ENCODE assay signal across 14 mouse cellular contexts in genomic region chr7:143956575-143957295, GRCm38 (mm10). TPM values are rescaled to one million over a fixed set of nuclear protein-coding genes. Genes with fewer than 3 reads are reported as not detected.
A peak's percentile ranks its signal among the peaks of the same experiment; 100 is the strongest.
DNase-seq lines count a peak whose midpoint lies in the region; ATAC-seq and TF ChIP-seq lines count a peak whose summit lies in the region.
"Had no signal": no experiment of that assay in that cellular context is flagged by ENCODE, and none has a peak within 500 bp of the region (broad histone marks: within the 10 kb centered on the region; RNA-seq: fewer than 3 reads in every experiment).

No protein-coding gene starts in this region.

- ATAC-seq in lung, embryonic 14.5 days (ENCODE audit: insufficient read depth), result 0 out of 2 replicates have a peak, but pooled peaks have one; percentile 47
- ATAC-seq: forebrain, embryonic 16.5 days had no signal

- 78% methylated on average over 6 of the region's 6 CpGs for WGBS in lung, adult 2 months
- 56% methylated on average over 6 of the region's 6 CpGs for WGBS in lung, embryonic 14.5 days
- 82% methylated on average over 6 of the region's 6 CpGs for WGBS in forebrain, embryonic 10.5 days

- no peaks in the 10 kb centered on the region for H3K27me3 ChIP-seq in lung, embryonic 14.5 days (ENCODE audit: insufficient read depth, low read length)
- no peaks in the 10 kb centered on the region for H3K27me3 ChIP-seq in forebrain, embryonic 10.5 days (ENCODE audit: poor library complexity, severe bottlenecking)
- H3K27me3 ChIP-seq: embryonic facial prominence, embryonic 12.5 days; liver, embryonic 13.5 days had no signal

- H3K9me3 ChIP-seq in lung, embryonic 14.5 days (ENCODE audit: low read depth, low read length), result no peaks in the 10 kb centered on the region
- H3K9me3 ChIP-seq in forebrain, embryonic 10.5 days, result peaks cover 5% of the 10 kb centered on the region; the same call in 1 of the 2 replicates
- H3K9me3 ChIP-seq: embryonic facial prominence, embryonic 12.5 days; liver, embryonic 13.5 days; midbrain, embryonic 12.5 days had no signal

- TF ChIP-seq CTCF in lung, adult 2 months (IDR thresholded peaks at IDR 0.05; ENCODE audit: insufficient read depth, low read length), result no peak
- no peak for TF ChIP-seq CTCF in lung, embryonic 14.5 days (IDR thresholded peaks at IDR 0.05; ENCODE audit: low read depth)

- no peaks in the 10 kb centered on the region for H3K36me3 ChIP-seq in lung, embryonic 14.5 days (ENCODE audit: insufficient read depth)
- no peaks in the 10 kb centered on the region for H3K36me3 ChIP-seq in forebrain, embryonic 10.5 days (replicated peaks)
- H3K36me3 ChIP-seq: embryonic facial prominence, embryonic 12.5 days; liver, embryonic 13.5 days; midbrain, embryonic 12.5 days had no signal

- no peak overlapping the region for H3K27ac ChIP-seq in lung, embryonic 14.5 days (ENCODE audit: low read depth)
- no peak overlapping the region for H3K27ac ChIP-seq in forebrain, embryonic 10.5 days
- H3K27ac ChIP-seq: embryonic facial prominence, embryonic 12.5 days; left cerebral cortex, adult 2 months; liver, embryonic 13.5 days; midbrain, embryonic 12.5 days had no signal

- no peak for TF ChIP-seq POLR2A in lung, adult 2 months (IDR thresholded peaks at IDR 0.05; ENCODE audit: borderline replicate concordance, extremely low read depth, low read depth, low read length)

- H3K9ac ChIP-seq in lung, embryonic 14.5 days, result no peak overlapping the region
- H3K9ac ChIP-seq: embryonic facial prominence, embryonic 12.5 days; liver, embryonic 13.5 days; midbrain, embryonic 12.5 days had no signal

- H3K4me2 ChIP-seq in lung, embryonic 14.5 days, result no peak overlapping the region
- H3K4me2 ChIP-seq: embryonic facial prominence, embryonic 12.5 days; liver, embryonic 13.5 days; midbrain, embryonic 12.5 days had no signal

- peak; percentile 25 for DNase-seq in lung, adult 2 months
- DNase-seq in lung, postnatal 14 days, result no peak
- peak; percentile 88 for DNase-seq in kidney, adult 9 months
- peak; percentile 23 for DNase-seq in lung, embryonic 14.5 days
- peak; percentile 86 for DNase-seq in urinary bladder, postnatal 14 days (ENCODE audit: low spot score)
- DNase-seq in yolk sac, embryonic 10.5 days (ENCODE audit: low spot score), result no peak
- DNase-seq in forebrain, embryonic 10.5 days (ENCODE audit: extremely low spot score, low spot score), result no peak
- no peak for DNase-seq in layer of hippocampus, adult 9-11 months
- DNase-seq: cerebellum, adult 9-11 months; liver, embryonic 13.5 days had no signal

- no peaks in the 10 kb centered on the region for H3K4me1 ChIP-seq in lung, adult 2 months (ENCODE audit: control insufficient read depth, insufficient read depth, low read length)
- no peaks in the 10 kb centered on the region; the same call in 1 of the 2 replicates for H3K4me1 ChIP-seq in lung, embryonic 14.5 days (ENCODE audit: insufficient read depth)
- peaks cover 16% of the 10 kb centered on the region for H3K4me1 ChIP-seq in forebrain, embryonic 10.5 days
- H3K4me1 ChIP-seq: embryonic facial prominence, embryonic 12.5 days; midbrain, embryonic 12.5 days had no signal

- no peak overlapping the region for H3K4me3 ChIP-seq in lung, adult 2 months (replicated peaks; ENCODE audit: extremely low read depth, low read depth, low read length)
- no peak overlapping the region for H3K4me3 ChIP-seq in lung, embryonic 14.5 days (ENCODE audit: low read depth, low read length)
- no peak overlapping the region for H3K4me3 ChIP-seq in forebrain, embryonic 10.5 days
- H3K4me3 ChIP-seq: embryonic facial prominence, embryonic 12.5 days; left cerebral cortex, adult 2 months; liver, embryonic 13.5 days; midbrain, embryonic 12.5 days had no signal

RNA-seq across cellular contexts. Expression of gene Shank2, which starts 45.0 kb away (rescaled TPM):
- polyA plus RNA-seq in lung, adult 2 months (2012; rRNA removed), result 3.4 and 3.5 TPM in 2 replicates
- polyA plus RNA-seq in lung, embryonic 14.5 days (2014; fragmentation: Nextera tagmentation; extraction: Ambion mirVana), result 2.1 and 2.2 TPM in 2 replicates
- polyA plus RNA-seq in forebrain, embryonic 10.5 days (2016; fragmentation: Nextera tagmentation; extraction: Ambion mirVana), result 0.67 and 0.86 TPM in 2 replicates

Comparison
In these comparisons a context has a peak if more than half of its experiments do, and no peak if none do; other contexts are left out.
1. DNase-seq: peak in lung, adult 2 months (single experiment), kidney, adult 9 months (single experiment), lung, embryonic 14.5 days (single experiment) and urinary bladder, postnatal 14 days (single experiment); none in lung, postnatal 14 days (single experiment), yolk sac, embryonic 10.5 days (single experiment), forebrain, embryonic 10.5 days (single experiment) and layer of hippocampus, adult 9-11 months (single experiment).